Mouse (Mus musculus) gastrocnemius, postnatal 36 days (tissue): ENCODE data around the gene Nme8. TPM values are rescaled to one million over a fixed set of nuclear protein-coding genes. Genes with fewer than 3 reads are reported as not detected.

Experiments
- DNase-seq, 2 experiments: peaks; one replicate each; pipeline ENCODE4 v3.0.0; 2022
- intact Hi-C: fragments of 180-260 bp; cut with DNase I; formaldehyde crosslinking; loops from one replicate; pipeline ENCODE4 v1.15.1; 2025
- long read RNA-seq, 2 experiments: library from polyadenylated mRNA; stranded (forward); transcript quantifications; one replicate each; pipeline ENCODE4 v2.0.0; 2021
- total RNA-seq, 2 experiments: library from RNA; stranded (reverse); gene quantifications; 2 replicates each; pipeline ENCODE4 v1.2.3; 2021

Gene Nme8
- total RNA-seq = not detected
- long read RNA-seq, experiment 1 = 0 reads
- long read RNA-seq, experiment 2 = 0 reads

DNA sequence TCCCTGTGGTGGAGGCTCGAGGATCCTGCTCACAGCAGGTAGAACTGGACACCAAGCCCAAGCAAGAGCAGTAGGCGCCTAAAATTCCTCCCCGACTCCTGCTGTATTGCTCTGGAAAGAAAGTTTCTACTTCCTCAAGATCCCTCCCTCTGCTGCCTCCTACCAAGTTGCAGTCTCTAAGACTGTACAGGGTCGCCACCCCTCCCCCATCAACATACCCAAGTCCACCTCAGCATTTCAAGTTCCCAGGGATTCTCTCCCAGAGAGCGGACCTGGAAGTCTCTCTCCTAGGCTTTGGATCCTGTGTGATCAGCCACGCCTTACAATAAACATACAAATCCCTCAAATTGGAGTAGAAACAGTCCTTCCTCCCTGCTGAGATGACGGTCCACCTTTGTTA, at the start of gene Nme8:
Gene Nme8, minus strand, starts transcription at position 5 of the 400 bp plus-strand sequence.
- DNase-seq = no peak
- intact Hi-C loops = loop anchor here (2.0 to 10.0 kb wide), 2 partner anchors 595 to 767 kb away; no protein-coding TSS in a partner anchor

DNA sequence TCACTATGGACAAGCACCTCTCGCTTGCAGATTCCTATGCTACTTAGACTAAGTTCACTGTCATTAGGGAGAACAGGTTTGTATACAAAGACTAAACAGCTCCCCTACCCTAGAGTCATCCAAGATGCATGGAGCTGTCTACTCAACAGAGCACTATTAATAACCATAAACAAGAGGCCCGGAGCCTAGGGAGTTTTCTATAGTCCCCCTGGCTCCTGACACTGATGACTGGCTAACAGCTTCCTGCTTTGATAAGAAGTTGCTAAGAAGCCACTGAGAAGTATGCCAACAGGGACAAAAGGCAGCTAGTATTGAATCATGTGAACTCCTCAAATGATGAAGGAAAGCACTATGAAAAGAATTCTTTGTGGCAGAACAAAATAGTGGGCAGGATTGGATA, 48.1 kb upstream of the Nme8 start:
- intact Hi-C loops = no loop called here
- no peak for DNase-seq

DNA sequence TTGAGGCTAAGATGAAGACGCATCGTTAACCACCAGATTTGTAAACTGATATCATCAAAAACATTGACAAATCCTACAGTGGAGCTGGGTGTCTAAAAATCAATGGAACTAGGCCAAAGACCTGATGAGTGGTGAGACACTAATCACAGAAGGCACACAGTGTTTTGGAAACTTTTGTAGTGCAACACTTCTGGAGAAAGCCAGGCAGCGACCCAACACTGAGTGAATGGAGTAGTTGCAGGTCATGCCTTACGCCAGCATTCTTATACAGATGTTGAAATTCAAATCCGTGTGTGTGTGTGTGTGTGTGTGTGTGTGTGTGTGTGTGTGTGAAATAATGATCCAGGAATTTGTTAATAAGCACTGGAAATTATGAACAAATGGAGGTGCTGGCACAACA, 46.9 kb upstream of the Nme8 start:
- no peak for DNase-seq
- intact Hi-C loops = no loop called here

DNA sequence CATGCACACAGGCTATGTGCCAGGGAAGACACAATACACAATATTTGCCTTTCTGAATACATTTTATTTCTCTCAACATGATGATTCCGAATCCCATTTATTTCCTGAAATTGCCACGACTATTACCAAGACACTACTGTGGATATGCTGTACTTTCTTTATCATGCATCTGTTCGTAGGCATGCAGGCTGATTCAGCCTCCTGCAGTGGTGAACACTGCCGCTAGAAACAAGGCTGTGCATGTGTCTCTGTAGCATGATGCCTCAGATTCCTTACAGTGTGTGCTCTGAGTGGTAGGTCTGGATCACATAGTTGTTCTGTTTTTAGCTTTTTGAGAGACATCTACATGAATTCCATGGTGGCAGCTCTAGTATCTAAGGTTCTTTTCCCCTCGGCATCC, 37.0 kb upstream of the Nme8 start:
- intact Hi-C loops = no loop called here
- DNase-seq = no peak

DNA sequence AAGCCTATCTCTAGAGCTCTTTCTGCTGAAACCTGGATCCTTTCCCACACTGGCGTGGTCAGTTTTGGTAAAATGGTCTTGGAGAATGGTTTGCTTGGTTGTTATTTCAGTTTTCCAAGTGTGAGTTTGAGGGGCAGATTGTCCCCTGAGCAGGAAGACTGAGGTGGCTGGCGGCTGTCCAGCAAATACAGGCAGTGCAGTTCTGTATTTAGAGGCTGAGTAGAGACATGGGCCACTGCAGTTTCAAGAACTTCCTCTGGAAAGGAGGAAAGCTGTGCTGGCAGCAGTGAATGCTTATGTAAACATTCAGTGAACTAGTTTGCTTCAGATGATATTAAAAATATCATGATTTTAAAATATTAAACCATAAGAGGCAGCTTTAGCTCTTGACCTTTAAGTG, 33.2 kb upstream of the Nme8 start:
- no peak for DNase-seq
- intact Hi-C loops = no loop called here

DNA sequence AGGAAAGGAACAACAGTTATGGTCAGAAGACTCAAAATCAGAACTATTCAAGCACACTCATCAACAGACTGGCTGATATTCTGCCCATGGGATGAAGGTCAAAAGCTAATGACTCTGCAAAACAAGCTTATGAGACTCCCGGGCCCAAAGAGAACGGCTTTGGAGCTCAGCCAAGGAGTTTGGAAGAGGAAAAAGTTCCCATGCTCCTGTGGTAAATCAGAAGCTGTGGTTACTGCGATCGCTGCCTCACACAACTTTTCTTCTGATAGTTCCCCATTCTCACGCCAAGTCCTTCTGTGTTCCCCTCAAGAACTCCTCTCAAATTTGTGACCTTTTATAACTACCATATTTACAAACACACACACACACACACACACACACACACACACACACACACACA, 21.4 kb upstream of the Nme8 start:
- DNase-seq = peak in 1 of 2 experiments; percentile 25
- intact Hi-C loops = no loop called here

DNA sequence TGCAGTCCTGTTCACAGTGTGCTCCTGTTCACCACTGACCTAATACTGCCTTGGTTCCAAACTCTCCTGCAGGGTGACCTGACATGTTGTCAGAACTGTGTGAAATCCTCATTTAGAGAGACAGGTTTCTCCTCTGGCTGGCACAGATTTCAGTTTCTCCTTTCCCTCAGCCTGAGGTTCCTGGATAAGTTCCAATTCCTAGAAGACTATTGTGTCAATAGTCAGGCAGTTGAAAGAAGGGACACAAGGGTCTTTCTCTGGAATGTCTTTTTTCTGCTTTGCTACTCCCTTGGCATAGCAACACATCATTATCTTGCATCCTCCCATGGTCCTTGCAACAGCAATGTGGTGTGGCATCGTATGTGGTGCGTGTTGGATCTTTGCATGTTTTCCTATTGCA, 19.6 kb upstream of the Nme8 start:
- DNase-seq = no peak
- intact Hi-C loops = no loop called here

DNA sequence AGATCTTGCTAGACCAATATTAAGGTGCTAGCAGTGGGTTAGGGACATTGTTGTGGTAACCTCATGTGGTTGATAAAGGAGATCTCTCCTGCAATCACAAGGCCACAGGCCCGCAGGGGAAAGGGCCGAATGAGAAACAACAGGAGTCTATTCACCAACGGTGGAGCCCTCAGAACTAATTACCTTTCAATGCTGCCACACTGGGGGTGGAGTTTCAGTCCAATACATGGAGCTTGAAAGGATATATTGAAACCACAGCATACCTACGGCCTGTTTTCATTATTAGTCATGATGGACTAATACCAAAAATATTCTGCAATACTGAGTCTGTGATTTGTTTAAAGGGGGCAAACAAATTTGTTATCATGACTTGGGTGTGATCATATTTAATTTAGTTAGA, 6.2 kb upstream of the Nme8 start:
- DNase-seq = no peak
- intact Hi-C loops = no loop called here

DNA sequence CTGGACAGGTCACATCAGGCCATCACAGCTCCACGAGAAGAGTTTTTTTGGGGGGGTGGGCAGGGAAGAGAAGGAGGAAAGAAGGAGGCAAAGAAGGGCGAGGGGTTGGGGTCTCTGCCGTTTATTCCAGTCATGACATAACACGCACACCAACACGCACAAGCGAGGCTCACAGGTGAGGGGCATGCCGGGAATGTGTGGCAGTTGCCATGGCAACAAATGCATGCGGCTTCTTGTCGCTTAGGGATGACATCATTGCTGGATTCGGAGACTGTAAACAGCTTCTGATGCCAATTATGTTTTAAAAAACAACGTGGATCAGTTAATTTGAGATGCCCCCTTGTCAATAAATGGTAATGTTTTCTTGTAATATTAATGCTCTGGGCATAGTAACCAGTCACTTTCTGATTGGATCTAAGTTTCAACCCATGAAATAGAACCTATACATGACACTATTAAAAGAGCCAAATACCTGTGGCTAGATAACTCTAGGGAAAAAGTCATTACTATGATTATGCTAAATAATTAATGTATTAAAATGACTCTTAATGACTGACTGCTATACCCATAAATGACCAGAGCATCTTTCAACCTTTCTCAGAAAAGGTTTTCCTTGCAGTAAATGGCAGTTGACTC, 4.0 kb upstream of the Nme8 start:
- intact Hi-C loops = no loop called here
- no peak for DNase-seq

DNA sequence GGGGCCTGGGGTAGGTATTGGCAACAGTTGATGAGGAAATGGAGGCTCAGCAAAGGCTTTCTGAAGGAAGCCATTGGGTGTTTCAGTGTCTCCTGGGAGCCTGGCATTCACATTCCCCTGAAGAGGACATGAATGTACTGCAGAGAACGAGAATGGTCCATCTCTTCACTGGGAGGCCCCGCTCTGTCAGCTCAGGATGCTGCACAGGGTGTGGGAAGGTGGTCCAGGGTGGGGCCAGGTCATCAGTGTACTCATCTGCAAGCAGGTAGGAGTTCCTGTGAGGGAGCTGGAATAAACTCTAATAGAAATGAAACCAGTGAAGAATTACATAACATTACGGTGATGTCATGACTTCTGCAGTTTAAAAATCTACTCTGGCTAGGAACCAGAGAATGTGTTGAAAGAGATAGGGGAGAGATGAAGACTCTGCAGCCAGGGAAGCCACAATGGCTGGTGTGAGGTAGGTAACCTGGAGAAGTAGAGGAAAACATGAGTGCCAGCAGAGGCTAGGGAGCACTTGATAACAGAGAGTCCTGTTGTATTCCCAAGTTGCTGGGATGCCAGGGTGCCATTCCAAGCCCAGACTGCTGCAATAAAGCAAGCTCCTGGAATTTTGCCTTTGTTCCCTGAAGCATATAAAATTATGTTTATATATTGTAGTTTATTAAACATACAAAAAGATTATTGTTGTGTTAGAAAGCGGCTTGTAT, 3.3 kb upstream of the Nme8 start:
- intact Hi-C loops = no loop called here
- peak in 1 of 2 experiments; percentile 15 for DNase-seq

DNA sequence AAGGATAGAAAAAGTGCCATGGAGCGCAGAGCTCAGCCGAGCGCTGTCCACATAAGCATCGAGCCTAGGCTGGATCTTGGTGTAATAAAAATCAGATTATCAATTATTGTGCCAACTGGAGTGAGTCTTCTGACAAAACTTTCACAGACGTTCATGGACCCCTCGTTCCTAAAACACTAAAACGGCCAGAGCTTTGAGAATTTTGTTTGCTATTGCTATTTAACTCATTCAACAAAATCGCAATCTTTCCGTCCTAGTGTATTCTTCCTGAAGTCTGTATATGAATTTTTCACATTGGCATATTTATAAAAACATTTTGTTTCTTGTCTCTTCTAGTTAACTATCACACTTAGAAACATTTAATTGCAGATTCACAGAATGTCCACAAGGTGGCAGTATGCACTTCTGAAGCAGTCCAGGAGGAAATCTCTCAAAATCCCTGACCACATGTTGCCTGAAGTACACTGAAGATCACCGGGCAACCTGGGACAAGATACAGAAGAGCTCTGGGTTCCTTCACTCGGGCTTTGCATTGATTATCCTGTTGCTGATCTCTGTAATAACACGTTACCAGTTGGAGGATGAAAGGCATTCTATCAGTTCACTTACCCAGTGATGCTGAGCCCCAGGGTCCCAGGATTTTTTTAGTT, 1.1 kb upstream of the Nme8 start:
- intact Hi-C loops = loop anchor here (2.0 to 10.0 kb wide), 2 partner anchors 594 to 766 kb away; no protein-coding TSS in a partner anchor
- no peak for DNase-seq

DNA sequence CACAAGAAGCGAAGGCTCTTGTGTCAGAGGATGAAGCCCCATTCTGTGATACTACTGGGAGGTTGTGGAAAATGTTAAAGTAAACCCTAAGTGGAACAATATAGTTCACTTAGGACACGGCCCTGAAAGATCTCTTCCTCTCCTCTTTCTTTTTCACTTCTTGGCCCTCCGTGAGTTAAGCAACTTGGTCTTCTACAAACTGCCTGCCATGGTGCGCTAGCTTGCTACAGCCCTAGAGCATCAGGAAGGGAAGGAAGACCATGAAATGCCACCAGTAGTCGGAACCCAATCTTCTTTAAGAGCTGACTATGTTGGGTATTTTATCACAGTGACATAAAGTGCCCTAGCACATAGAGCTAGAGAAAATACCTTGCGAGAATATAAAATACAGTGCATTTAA, 7.2 kb downstream of the Nme8 start:
- intact Hi-C loops = loop anchor here (10.0 kb wide), 1 partner anchor 774 kb away; no protein-coding TSS in a partner anchor
- no peak for DNase-seq

DNA sequence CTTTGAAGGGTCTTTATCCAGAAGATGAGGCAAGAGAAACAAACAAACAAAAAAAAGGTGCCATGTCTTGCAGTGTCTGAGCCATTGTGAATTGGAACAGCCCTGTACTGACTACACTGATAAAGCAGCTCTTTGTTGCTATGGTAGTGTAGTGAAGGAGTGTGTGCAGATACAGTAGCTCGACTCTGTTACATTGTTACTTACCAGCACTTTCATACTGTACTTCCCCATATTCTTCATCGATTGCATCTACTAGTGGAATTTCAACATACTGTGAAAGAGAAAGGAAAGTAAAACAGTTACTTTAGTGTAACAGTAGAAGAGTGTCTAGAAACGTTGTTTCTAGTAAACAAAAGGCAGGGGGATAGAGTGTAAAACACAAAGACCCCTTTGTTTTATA, 7.6 kb downstream of the Nme8 start:
- DNase-seq = no peak
- intact Hi-C loops = loop anchor here (5.0 to 10.0 kb wide), 2 partner anchors 323 to 775 kb away; no protein-coding TSS in a partner anchor

DNA sequence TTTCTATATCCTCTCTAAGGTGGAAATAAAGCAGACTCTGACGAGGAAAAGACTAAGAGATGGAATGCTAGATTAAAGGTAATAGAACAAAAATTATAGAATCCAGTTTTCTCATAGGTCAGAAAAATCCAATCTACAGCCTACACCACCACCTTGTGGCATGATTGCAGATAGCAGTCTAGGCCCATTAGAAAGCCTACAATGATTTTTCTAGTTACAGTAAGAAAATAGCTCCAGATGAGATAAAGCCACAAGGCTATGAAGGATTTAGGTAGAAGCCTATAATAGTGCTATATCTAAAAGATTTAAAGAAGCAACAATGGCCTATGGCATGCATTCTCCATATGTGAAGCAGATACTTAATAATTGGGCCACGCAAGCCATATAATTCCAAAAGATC, 13.6 kb downstream of the Nme8 start:
- intact Hi-C loops = no loop called here
- DNase-seq = no peak

DNA sequence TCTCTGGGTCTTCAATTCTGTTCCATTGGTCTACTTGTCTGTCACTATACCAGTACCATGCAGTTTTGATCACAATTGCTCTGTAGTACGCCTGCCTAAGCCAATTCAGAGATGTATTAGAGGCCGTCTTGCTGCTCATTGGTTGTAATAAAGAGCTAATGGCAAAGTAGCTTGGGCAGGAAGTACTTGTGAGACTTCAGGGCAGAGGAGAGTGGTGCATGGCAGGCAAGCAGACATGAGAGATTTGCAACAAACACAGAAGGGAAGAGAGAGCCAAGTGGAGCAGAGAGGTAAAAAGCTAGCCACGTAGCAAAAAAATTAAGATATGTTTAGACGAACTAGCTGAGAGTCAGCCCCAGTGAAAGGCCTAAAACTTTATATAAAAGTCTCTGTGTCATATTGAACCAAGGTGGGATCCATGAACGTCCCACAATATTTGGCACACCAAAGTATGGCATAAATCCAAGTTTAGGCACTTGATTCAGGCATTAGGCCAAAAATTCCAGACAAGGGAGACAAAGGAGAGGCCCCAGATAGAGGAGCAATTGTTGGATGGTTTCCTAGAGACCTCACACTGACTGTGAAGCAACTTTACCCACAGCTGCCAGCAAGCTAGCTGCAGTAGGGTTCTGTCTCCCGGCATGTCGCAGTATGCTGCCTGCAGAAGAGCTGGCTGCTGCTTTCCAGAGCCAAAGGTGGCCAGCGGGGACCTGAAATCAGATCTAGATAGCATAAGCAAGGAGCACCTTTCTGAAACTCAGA, 14.5 kb downstream of the Nme8 start:
- no peak for DNase-seq
- intact Hi-C loops = no loop called here

DNA sequence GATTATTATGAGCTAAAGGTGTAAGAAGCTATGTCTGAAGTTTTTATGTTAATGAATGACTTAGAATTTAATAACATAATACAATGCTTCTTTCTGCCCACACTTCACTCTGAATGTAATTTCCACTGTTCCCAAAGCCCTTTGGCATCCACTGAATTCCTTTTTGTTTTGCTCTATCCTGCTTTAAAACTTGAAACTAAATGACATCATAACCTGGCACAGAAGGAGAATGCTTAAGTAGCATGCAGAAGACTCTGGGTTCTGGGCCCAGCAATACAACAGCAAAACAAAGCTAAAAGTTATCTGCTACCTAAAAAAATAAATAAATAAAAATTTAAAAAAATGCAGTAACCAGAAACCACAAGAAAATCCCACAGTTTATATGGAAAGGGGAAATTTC, 23.0 kb downstream of the Nme8 start:
- DNase-seq = no peak
- intact Hi-C loops = no loop called here

DNA sequence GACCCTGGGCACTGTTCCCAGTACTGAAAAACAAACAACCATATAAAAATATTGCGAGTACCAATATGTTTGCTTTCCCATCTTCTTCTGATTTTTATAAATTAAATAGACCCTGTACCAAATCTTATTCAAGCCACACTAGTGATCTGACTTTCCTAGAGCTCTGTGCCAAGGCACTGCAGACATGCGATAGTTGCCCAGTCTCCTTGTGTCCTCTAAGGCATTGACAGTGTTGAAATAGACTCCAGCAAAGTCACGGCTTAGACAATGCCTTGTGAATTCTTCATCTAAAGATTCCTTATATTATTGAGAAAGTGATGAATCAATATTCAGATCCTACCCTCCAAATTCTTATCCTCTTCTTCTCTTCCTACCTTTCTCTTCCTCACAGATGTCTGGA, 23.6 kb downstream of the Nme8 start:
- intact Hi-C loops = no loop called here

DNA sequence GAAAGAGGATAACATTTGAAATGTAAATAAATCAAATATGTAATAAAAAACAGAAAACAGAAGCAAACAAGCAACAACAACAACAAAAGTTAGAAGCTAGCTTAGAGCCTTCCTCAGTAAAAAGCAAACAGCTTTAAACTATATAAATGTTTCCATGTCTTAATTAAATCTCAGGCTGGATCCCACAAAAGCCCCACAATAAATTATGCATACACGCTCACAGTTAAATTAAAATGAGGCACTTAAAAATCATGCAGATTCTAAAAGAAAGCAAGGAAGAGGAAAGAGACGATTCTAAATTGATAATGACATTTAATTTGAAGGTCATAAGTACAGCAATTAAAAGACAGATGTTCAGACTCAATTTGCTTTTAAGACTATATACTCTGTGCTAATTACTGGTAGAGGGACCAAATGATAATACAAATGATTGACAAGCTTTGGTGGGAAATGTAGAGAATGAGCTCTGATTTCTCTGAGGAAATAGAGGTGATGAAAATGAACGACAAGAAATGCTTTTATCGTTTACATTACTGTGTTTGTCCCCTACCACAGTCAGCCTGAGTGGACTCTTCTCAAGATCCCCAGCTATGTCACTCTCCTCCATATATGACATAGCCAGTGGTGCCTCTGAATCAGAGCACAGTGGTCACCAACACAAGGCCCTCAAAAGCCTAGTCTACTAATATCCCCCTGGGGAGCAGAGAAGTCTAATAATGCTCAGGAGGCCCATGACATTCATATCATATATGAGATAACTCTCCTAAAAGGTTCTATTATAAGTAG, 29.0 kb downstream of the Nme8 start:
- intact Hi-C loops = no loop called here

More for the DNA sequence above, 23.6 kb downstream of the Nme8 start:
- no peak for DNase-seq

DNA sequence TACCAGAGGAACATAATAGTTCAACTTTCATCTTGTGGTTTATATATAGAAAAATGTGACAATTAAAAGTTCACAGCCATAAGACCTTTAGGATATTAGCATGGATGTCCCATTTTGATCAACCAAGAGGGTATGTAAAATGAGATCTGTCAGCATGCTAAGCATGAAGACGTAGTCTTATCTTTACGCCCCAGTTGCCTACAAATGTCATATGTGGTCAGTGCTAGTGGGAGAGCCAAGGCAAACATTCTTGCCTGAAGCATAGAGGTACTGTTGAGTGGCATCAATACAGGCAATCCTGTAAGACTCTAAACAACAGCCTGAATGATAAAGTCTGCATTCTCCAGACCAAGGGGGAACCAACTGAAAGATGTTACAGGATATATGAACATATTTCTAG, 45.2 kb downstream of the Nme8 start:
- no peak for DNase-seq
- intact Hi-C loops = no loop called here

More for the DNA sequence above, 29.0 kb downstream of the Nme8 start:
- no peak for DNase-seq

DNA sequence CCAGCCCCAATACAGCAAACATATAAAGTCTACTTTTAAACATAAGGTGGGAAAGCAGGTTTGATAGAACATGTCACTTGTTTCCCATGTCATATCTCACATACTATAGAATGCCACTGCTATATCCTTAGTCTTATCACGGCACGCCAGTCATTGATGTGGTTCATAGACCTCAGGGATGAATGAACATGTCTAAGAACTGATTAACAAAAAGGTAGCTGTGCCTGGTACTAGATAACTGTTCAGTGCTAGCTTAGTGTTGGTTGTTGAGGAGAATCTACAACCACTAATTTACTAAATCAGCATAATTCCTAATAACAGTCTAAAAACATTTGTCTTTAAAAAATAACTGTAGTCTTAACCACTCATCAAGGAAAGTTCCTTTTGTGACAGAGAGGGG, 47.8 kb downstream of the Nme8 start:
- intact Hi-C loops = no loop called here
- DNase-seq = no peak
